Mouse (Mus musculus) midbrain, embryonic 16.5 days (tissue): ENCODE measurements at regions not wholly inside any gene's neighbourhood (a gene's known extent, or its start where the extent isn't known, plus 50 kb on each side); places are given as distances from the start of the nearest gene placed in this dataset.

ENCODE experiments used
- ATAC-seq: fragments of 200-750 bp; cut with Nextera tagmentation; 2 replicates; pipeline ENCODE4 v1.8.0; 2017; ENCODE audit warnings: moderate TSS enrichment
- H3K27ac ChIP-seq: fragments of 300-500 bp; sonication (generic); 2 replicates; pipeline ENCODE4 v1.5.1; 2014; ENCODE audit warnings: mild to moderate bottlenecking, low read length, mixed read lengths
- H3K27me3 ChIP-seq: fragments of 300-500 bp; sonication (generic); 2 replicates; pipeline ENCODE4 v1.6.1; 2014; ENCODE audit warnings: low read depth, low read length, mixed read lengths; ENCODE audit not compliant: control insufficient read depth, insufficient read depth
- H3K36me3 ChIP-seq: fragments of 300-500 bp; sonication (generic); 2 replicates; pipeline ENCODE4 v1.6.1; 2014; ENCODE audit warnings: mild to moderate bottlenecking, low read length, moderate library complexity, mixed read lengths; ENCODE audit not compliant: control insufficient read depth, insufficient read depth
- H3K4me1 ChIP-seq: fragments of 300-500 bp; sonication (generic); 2 replicates; pipeline ENCODE4 v1.6.1; 2014; ENCODE audit warnings: mild to moderate bottlenecking, low read length, mixed read lengths; ENCODE audit not compliant: control insufficient read depth, insufficient read depth
- H3K4me2 ChIP-seq: fragments of 300-500 bp; sonication (generic); 2 replicates; pipeline ENCODE4 v1.6.1; 2014; ENCODE audit warnings: mild to moderate bottlenecking, low read length, mixed read lengths
- H3K4me3 ChIP-seq: fragments of 300-500 bp; sonication (generic); 2 replicates; pipeline ENCODE4 v1.5.1; 2014; ENCODE audit warnings: low read depth, mild to moderate bottlenecking, low read length, moderate library complexity, mixed read lengths
- H3K9ac ChIP-seq: fragments of 300-500 bp; sonication (generic); 2 replicates; pipeline ENCODE4 v1.6.1; 2014; ENCODE audit warnings: low read depth, low read length, mixed read lengths
- H3K9me3 ChIP-seq: fragments of 300-500 bp; sonication (generic); replicated peaks from 2 replicates; pipeline ENCODE4 v1.6.1; 2014; ENCODE audit warnings: mild to moderate bottlenecking, low read length, mixed read lengths; ENCODE audit not compliant: control insufficient read depth, poor library complexity, severe bottlenecking
- WGBS: fragments of 180-500 bp; shearing (Covaris S2); extraction: QIAGEN DNeasy Blood & Tissue Kit; methylation state at CpG from one replicate; pipeline ENCODE4 v1.1.7; 2014; 5-methylcytosine and 5-hydroxymethylcytosine counted together

GRCm38 (mm10) chr4:31171190-31171589, 792.7 kb upstream of the Map3k7 start:
- Histone ChIP-seq H3K4me2 (no peak overlapping the region), H3K9ac (no peak overlapping the region), H3K4me3 (no peak overlapping the region), H3K9me3 (no peaks in the 10 kb centered on the region), H3K36me3 (no peaks in the 10 kb centered on the region), H3K27ac (no peak overlapping the region), H3K27me3 (no peaks in the 10 kb centered on the region), H3K4me1 (no peaks in the 10 kb centered on the region)
- 85% methylated on average over 3 of the region's 3 CpGs for WGBS
- no peak for ATAC-seq

GRCm38 (mm10) chr4:31197852-31198251, 766.0 kb upstream of the Map3k7 start:
- no peak for ATAC-seq
- Histone ChIP-seq H3K36me3 (no peaks in the 10 kb centered on the region), H3K4me2 (no peak overlapping the region), H3K27me3 (no peaks in the 10 kb centered on the region), H3K9ac (no peak overlapping the region), H3K27ac (no peak overlapping the region), H3K4me1 (no peaks in the 10 kb centered on the region), H3K9me3 (no peaks in the 10 kb centered on the region), H3K4me3 (no peak overlapping the region)

GRCm38 (mm10) chr4:31203286-31203685, 760.6 kb upstream of the Map3k7 start:
- Histone ChIP-seq H3K4me1 (no peaks in the 10 kb centered on the region), H3K27ac (no peak overlapping the region), H3K4me3 (no peak overlapping the region), H3K27me3 (no peaks in the 10 kb centered on the region), H3K4me2 (no peak overlapping the region), H3K36me3 (no peaks in the 10 kb centered on the region), H3K9ac (no peak overlapping the region), H3K9me3 (no peaks in the 10 kb centered on the region)
- ATAC-seq: no peak
- 65% methylated on average over 3 of the region's 3 CpGs for WGBS

GRCm38 (mm10) chr4:31205332-31205970, 758.4 kb upstream of the Map3k7 start:
- Histone ChIP-seq H3K4me2 (no peak overlapping the region), H3K36me3 (no peaks in the 10 kb centered on the region), H3K9ac (no peak overlapping the region), H3K4me3 (no peak overlapping the region), H3K27me3 (no peaks in the 10 kb centered on the region), H3K4me1 (no peaks in the 10 kb centered on the region), H3K27ac (no peak overlapping the region), H3K9me3 (no peaks in the 10 kb centered on the region)
- WGBS: 72% methylated on average over 14 of the region's 14 CpGs
- ATAC-seq: no peak

- no peak overlapping the region for H3K4me3 ChIP-seq
- no peaks in the 10 kb centered on the region for H3K9me3 ChIP-seq
- no peak overlapping the region for H3K9ac ChIP-seq
- no peaks in the 10 kb centered on the region for H3K27me3 ChIP-seq
- WGBS: 53% methylated on average over 2 of the region's 2 CpGs
- ATAC-seq: no peak
- no peak overlapping the region for H3K27ac ChIP-seq
- H3K4me2 ChIP-seq: no peak overlapping the region
- H3K4me1 ChIP-seq: no peaks in the 10 kb centered on the region
- no peaks in the 10 kb centered on the region for H3K36me3 ChIP-seq
These were observed 738.2 kb upstream of the Map3k7 start for GRCm38 (mm10) chr4:31225741-31226140.

GRCm38 (mm10) chr4:31268825-31269495, 694.9 kb upstream of the Map3k7 start:
- no peaks in the 10 kb centered on the region for H3K27me3 ChIP-seq
- H3K4me1 ChIP-seq: no peaks in the 10 kb centered on the region
- H3K36me3 ChIP-seq: no peaks in the 10 kb centered on the region
- no peak for ATAC-seq
- no peak overlapping the region for H3K4me2 ChIP-seq
- no peaks in the 10 kb centered on the region for H3K9me3 ChIP-seq
- 89% methylated on average over 3 of the region's 3 CpGs for WGBS
- H3K4me3 ChIP-seq: no peak overlapping the region
- no peak overlapping the region for H3K9ac ChIP-seq
- no peak overlapping the region for H3K27ac ChIP-seq

- 88% methylated on average over 1 of the region's 1 CpGs for WGBS
These were observed 689.8 kb upstream of the Map3k7 start for GRCm38 (mm10) chr4:31274131-31274530.

GRCm38 (mm10) chr4:31290301-31290975, 673.5 kb upstream of the Map3k7 start:
- Histone ChIP-seq H3K27me3 (no peaks in the 10 kb centered on the region), H3K9ac (no peak overlapping the region), H3K27ac (no peak overlapping the region), H3K9me3 (no peaks in the 10 kb centered on the region), H3K4me2 (no peak overlapping the region), H3K36me3 (no peaks in the 10 kb centered on the region), H3K4me1 (peaks cover 2% of the 10 kb centered on the region; the same call in 1 of the 2 replicates), H3K4me3 (no peak overlapping the region)
- 0 out of 2 replicates have a peak, but pooled peaks have one; percentile 28 for ATAC-seq
- WGBS: 40% methylated on average over 5 of the region's 5 CpGs

More at GRCm38 (mm10) chr4:31274131-31274530, 689.8 kb upstream of the Map3k7 start:
- Histone ChIP-seq H3K4me2 (no peak overlapping the region), H3K36me3 (no peaks in the 10 kb centered on the region), H3K27ac (no peak overlapping the region), H3K9ac (no peak overlapping the region), H3K27me3 (no peaks in the 10 kb centered on the region), H3K4me3 (no peak overlapping the region), H3K4me1 (no peaks in the 10 kb centered on the region), H3K9me3 (no peaks in the 10 kb centered on the region)
- ATAC-seq: no peak

GRCm38 (mm10) chr4:31293752-31294151, 670.1 kb upstream of the Map3k7 start:
- H3K36me3 ChIP-seq: no peaks in the 10 kb centered on the region
- H3K9me3 ChIP-seq: no peaks in the 10 kb centered on the region
- WGBS: 74% methylated on average over 2 of the region's 2 CpGs
- H3K27ac ChIP-seq: no peak overlapping the region
- no peak overlapping the region for H3K4me2 ChIP-seq
- H3K4me1 ChIP-seq: peaks cover 2% of the 10 kb centered on the region; the same call in 1 of the 2 replicates
- H3K9ac ChIP-seq: no peak overlapping the region
- H3K27me3 ChIP-seq: no peaks in the 10 kb centered on the region
- ATAC-seq: no peak
- no peak overlapping the region for H3K4me3 ChIP-seq
